Mouse (Mus musculus) thymus, adult 2 months (tissue): ENCODE measurements at regions not wholly inside any gene's neighbourhood (a gene's known extent, or its start where the extent isn't known, plus 50 kb on each side); places are given as distances from the start of the nearest gene placed in this dataset.

Experiments used
- CTCF ChIP-seq: fragments of 200-500 bp; IDR thresholded peaks from 2 replicates; pipeline ENCODE4 v1.5.1; 2012; ENCODE audit warnings: mild to moderate bottlenecking, control low read depth, low read length, moderate library complexity, borderline replicate concordance; ENCODE audit not compliant: control insufficient read depth, poor library complexity, insufficient read depth; ENCODE audit errors: extremely low read depth
- POLR2A ChIP-seq: fragments of 200-500 bp; IDR thresholded peaks from 2 replicates; pipeline ENCODE4 v1.6.1; 2012; ENCODE audit warnings: mild to moderate bottlenecking, low read length, control low read depth, moderate library complexity; ENCODE audit not compliant: control insufficient read depth, poor library complexity, insufficient read depth; ENCODE audit errors: extremely low read depth

- no peak for TF ChIP-seq POLR2A
- TF ChIP-seq CTCF: no peak
These were observed 69.3 kb upstream of the Irf2bp2 start for GRCm38 (mm10) chr8:126662797-126663784.
